Mouse (Mus musculus): ENCODE results near the gene Olfr1277. TPM values are rescaled to one million over a fixed set of nuclear protein-coding genes. Genes with fewer than 3 reads are reported as not detected.

Olfr1277 gene
- not detected for total RNA-seq (2021)
- long read RNA-seq, experiment 1: 0 reads
- long read RNA-seq, experiment 2: 0 reads

GRCm38 (mm10) chr2:111274006-111274405 is at the start of gene Olfr1277:
TSS of gene Olfr1277 (minus strand) at chr2:111274106.
- no peak within 1 kb of the TSS for H3K4me3 ChIP-seq
- H3K27ac ChIP-seq: no peak within 1 kb of the TSS
- no peak for DNase-seq
- no peak for TF ChIP-seq CTCF (IDR thresholded peaks at IDR 0.05)
- intact Hi-C loops (cut with DNase I): no loop called here

GRCm38 (mm10) chr2:111313717-111314116 is 39.8 kb upstream of the Olfr1277 start, which contains the start of gene Olfr1280:
TSS of gene Olfr1280 (plus strand) at chr2:111314017.
- TF ChIP-seq CTCF (IDR thresholded peaks at IDR 0.05): no peak
- DNase-seq: no peak
- no peak within 1 kb of the TSS for H3K27ac ChIP-seq
- intact Hi-C loops (cut with DNase I): no loop called here
- no peak within 1 kb of the TSS for H3K4me3 ChIP-seq

GRCm38 (mm10) chr2:111300374-111300773 is 26.5 kb upstream of the Olfr1277 start, which contains the start of gene Olfr1279:
TSS of gene Olfr1279 (plus strand) at chr2:111300635.
- no peak for TF ChIP-seq CTCF (IDR thresholded peaks at IDR 0.05)
- intact Hi-C loops (cut with DNase I): no loop called here
- Histone ChIP-seq H3K27ac (no peak within 1 kb of the TSS), H3K4me3 (no peak within 1 kb of the TSS)
- no peak for DNase-seq

GRCm38 (mm10) chr2:111298541-111298940 is 24.6 kb upstream of the Olfr1277 start:
- no peak overlapping the region for H3K4me3 ChIP-seq
- intact Hi-C loops (cut with DNase I): no loop called here
- H3K27ac ChIP-seq: no peak overlapping the region
- no peak for TF ChIP-seq CTCF (IDR thresholded peaks at IDR 0.05)
- no peak for DNase-seq

- intact Hi-C loops (cut with DNase I): no loop called here
- Histone ChIP-seq H3K4me3 (no peak within 1 kb of the TSS), H3K27ac (no peak within 1 kb of the TSS)
- no peak for TF ChIP-seq CTCF (IDR thresholded peaks at IDR 0.05)
- no peak for DNase-seq
These were observed 15.9 kb upstream of the Olfr1277 start, which contains the start of gene Olfr1278 for GRCm38 (mm10) chr2:111289836-111290235. TSS of gene Olfr1278 (plus strand) at chr2:111290136.

GRCm38 (mm10) chr2:111254216-111254615 is 19.7 kb downstream of the Olfr1277 start, which contains the start of gene Olfr1276:
TSS of gene Olfr1276 (plus strand) at chr2:111254516.
- no peak for DNase-seq
- TF ChIP-seq CTCF (IDR thresholded peaks at IDR 0.05): no peak
- H3K4me3 ChIP-seq: no peak within 1 kb of the TSS
- no peak within 1 kb of the TSS for H3K27ac ChIP-seq
- intact Hi-C loops (cut with DNase I): no loop called here

GRCm38 (mm10) chr2:111235186-111235585 is 38.7 kb downstream of the Olfr1277 start, which contains the start of gene Olfr1275:
TSS of gene Olfr1275 (minus strand) at chr2:111235286.
- intact Hi-C loops (cut with DNase I): no loop called here

GRCm38 (mm10) chr2:111229502-111229901 is 44.4 kb downstream of the Olfr1277 start, which contains the start of gene 4930430A15Rik:
TSS of gene 4930430A15Rik (minus strand) at chr2:111229602.
- Histone ChIP-seq H3K27ac (no peak within 1 kb of the TSS), H3K4me3 (no peak within 1 kb of the TSS)
- no peak for TF ChIP-seq CTCF (IDR thresholded peaks at IDR 0.05)
- DNase-seq: no peak
- intact Hi-C loops (cut with DNase I): no loop called here

More at GRCm38 (mm10) chr2:111235186-111235585, 38.7 kb downstream of the Olfr1277 start, which contains the start of gene Olfr1275:
- Histone ChIP-seq H3K27ac (no peak within 1 kb of the TSS), H3K4me3 (no peak within 1 kb of the TSS)
- no peak for TF ChIP-seq CTCF (IDR thresholded peaks at IDR 0.05)
- no peak for DNase-seq

Other genes with a start within 250 kb of the Olfr1277 start
- gene Gm13941, start 168.1 kb downstream of the Olfr1277 start, total RNA-seq (2021): not detected
- gene Gm15130, start 121.2 kb downstream of the Olfr1277 start, total RNA-seq (2021): not detected
- gene 4930430A15Rik, start 44.5 kb downstream of the Olfr1277 start, total RNA-seq (2021): not detected
- not detected for gene Olfr1275, start 38.8 kb downstream of the Olfr1277 start, total RNA-seq (2021)
- gene Olfr1276, start 19.6 kb downstream of the Olfr1277 start, total RNA-seq (2021): not detected
- not detected for gene Olfr1278, start 16.0 kb upstream of the Olfr1277 start, total RNA-seq (2021)
- not detected for gene Olfr1279, start 26.5 kb upstream of the Olfr1277 start, total RNA-seq (2021)
- gene Olfr1280, start 39.9 kb upstream of the Olfr1277 start, total RNA-seq (2021): not detected
- not detected for gene Olfr1281, start 52.4 kb upstream of the Olfr1277 start, total RNA-seq (2021)
- gene Olfr1282, start 62.0 kb upstream of the Olfr1277 start, total RNA-seq (2021): not detected
- not detected for gene Olfr1283, start 92.7 kb upstream of the Olfr1277 start, total RNA-seq (2021)
- not detected for gene Olfr1284, start 101.4 kb upstream of the Olfr1277 start, total RNA-seq (2021)
- not detected for gene Olfr1286, start 149.0 kb upstream of the Olfr1277 start, total RNA-seq (2021)
- not detected for gene Olfr1287, start 175.0 kb upstream of the Olfr1277 start, total RNA-seq (2021)
- gene Olfr1288, start 200.0 kb upstream of the Olfr1277 start, total RNA-seq (2021): not detected
- not detected for gene Olfr1289, start 206.7 kb upstream of the Olfr1277 start, total RNA-seq (2021)
- gene Olfr1290, start 219.7 kb upstream of the Olfr1277 start, total RNA-seq (2021): not detected
- gene Olfr1291-ps1, start 223.1 kb upstream of the Olfr1277 start, total RNA-seq (2021): not detected